Mouse (Mus musculus) heart, postnatal 0 days (tissue): Measurements from ENCODE around the gene Hist1h2ag.

Experiments used
- CTCF ChIP-seq: IDR thresholded peaks from 2 replicates; pipeline ENCODE4 v1.5.1; 2016; ENCODE audit warnings: antibody characterized with exemption, control low read depth, low read depth
- EP300 ChIP-seq: IDR thresholded peaks from 2 replicates; pipeline ENCODE4 v1.6.1; 2016; ENCODE audit warnings: antibody characterized with exemption, low read depth

GRCm38 (mm10) chr13:22063468-22063867 is 20.7 kb upstream of the Hist1h2ag start:
- no peak for TF ChIP-seq CTCF
- no peak for TF ChIP-seq EP300
